Mouse (Mus musculus): ENCODE results near the gene Tfeb.
A peak's percentile ranks its signal among the peaks of the same experiment; 100 is the strongest.

The Tfeb gene

DNA sequence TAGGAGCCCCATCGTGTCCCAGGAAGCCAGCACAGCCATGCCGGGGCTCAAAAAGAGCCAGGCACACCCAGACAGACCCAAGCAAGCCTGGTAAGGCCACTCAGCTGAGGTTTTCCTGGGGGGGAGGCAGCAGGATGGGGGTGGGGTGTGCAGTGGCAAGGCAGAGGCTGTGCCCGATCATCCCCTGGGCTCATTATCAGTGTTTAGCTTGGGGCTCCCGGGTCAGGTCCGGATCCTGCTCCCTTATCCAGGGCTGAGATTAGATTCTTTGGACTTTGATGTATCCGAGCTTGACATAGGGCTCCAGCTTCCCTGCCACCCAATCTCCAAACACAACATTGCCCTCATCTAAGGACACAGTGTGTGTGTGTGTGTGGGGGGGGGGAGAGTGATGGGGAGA is 24.9 kb upstream of the Tfeb start:
- DNase-seq (ENCODE audit: low spot score in 2 of 2), result no peak

DNA sequence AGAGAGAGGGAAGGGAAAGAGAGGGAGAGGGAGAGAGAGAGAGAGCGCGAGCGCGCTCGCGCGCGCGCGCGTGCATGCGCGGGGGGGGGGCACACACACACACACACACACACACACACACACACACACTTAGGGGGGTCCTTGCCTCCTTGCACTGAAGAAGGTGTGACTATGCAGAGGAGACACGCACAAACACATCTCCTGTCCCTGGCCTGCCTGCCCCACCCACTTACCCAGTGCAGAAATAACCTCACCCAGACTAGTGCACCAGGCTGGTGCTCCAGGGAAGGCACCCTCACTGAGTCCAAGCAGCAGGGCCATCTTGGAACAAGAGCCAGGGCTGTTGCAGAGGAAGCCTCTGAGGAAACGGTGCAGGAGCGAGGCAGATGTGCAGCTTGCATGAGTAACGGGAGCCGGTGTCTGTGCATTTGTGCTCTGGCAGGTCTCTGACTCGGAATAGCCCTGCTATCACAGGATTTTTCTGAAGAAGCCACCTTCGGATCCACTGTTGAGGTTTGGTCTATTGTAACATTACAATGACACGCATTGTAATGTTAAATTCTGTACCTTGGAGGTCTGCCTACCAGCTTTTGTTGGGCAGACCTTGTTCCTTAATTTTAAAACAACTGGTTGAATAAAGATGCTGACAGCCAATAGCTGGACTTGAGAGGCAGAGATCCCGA is 23.8 kb upstream of the Tfeb start:
- DNase-seq (ENCODE audit: low spot score in 2 of 2), result no peak

- no peak for DNase-seq (ENCODE audit: low spot score in 2 of 2)
Observed at GRCm38 (mm10) chr17:47715037-47715436, 21.8 kb upstream of the Tfeb start.

DNA sequence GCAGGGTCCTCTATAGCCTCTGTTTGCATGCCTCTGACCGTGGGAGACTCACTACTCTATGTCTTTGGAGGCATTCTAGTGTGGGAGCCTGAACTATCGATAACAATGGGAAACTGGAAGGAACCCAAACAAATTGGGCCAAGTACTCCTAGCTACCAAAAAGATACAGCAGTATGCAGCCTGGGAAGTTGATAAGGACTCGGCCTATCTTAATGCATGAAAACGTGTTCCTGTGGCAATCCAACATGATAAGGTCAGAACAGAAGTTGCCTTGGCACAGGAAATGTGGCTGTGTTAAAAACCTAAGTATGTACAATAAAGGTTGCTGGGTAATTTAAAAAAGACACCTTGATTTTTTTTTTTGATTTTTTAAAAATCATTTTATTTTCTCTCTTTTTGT is 15.6 kb upstream of the Tfeb start:
- DNase-seq (ENCODE audit: low spot score in 2 of 2), result no peak

DNA sequence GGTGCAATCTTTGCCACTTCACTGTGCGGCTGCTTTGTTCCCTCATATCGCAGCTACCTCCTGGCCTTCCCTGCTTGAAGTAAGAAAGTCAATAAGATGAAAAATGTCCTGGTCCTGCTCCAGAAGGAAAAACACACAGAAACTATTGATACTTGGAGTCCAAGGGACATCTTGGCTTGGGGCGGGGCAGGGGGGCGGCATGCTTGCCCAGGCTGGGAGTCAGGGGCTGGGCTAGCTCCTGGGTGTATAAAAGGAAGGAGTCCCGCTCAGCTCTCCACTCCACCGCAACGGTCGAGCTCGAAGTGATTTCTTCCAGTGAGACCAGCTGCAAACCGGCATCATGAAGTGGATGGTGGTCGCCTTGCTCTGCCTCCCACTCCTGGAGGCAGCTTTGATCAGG is 10.3 kb upstream of the Tfeb start, which contains the start of gene Pgc:
Pgc (plus strand) TSS at position 277 of the 400 bp plus-strand sequence.
- no peak for DNase-seq (ENCODE audit: low spot score in 2 of 2)

DNA sequence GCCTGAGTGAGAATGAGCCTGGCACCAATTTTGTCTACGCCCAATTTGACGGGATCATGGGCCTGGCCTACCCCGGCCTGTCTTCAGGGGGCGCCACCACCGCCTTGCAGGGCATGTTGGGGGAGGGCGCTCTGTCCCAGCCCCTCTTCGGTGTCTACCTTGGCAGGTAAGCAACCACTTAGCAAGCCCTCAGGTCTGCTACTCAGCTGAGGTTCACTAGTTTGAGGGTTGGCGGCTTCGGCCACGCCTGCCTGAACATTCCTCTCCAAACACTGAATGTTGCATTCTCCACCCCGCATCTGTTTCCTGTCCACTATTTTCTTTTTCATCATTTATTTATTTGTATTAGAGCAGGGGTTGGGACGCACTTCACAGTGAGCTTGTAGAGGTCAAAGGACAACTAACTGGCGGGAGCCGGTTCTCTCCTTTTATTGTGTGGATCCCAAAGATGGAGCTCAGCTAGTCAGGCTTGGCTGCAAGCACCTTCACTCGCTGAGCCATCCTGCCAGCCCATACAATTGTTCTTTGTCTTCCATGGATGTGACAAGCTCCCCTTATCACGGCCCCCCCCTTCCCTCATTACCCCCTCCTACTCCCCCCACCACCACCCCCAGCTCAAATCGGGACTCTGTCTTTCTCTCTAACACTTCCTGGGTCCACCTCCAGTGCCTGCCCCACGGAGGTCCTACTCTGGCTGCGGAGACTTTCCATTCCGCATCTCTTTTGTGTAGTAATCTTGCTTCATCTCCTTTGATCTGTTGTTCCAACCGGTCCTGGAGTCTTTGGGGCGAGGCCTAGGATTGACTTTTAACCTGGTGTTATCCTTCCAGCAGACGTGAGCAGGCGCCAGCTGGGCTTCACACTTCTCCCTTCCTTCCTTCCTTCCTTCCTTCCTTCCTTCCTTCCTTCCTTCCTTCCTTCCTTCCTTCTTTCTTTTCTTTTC is 5.9 kb upstream of the Tfeb start:
- DNase-seq (ENCODE audit: low spot score in 2 of 2), result no peak

GRCm38 (mm10) chr17:47735553-47736100 is 1.2 kb upstream of the Tfeb start:
- no peak for DNase-seq (ENCODE audit: low spot score in 2 of 2)

DNA sequence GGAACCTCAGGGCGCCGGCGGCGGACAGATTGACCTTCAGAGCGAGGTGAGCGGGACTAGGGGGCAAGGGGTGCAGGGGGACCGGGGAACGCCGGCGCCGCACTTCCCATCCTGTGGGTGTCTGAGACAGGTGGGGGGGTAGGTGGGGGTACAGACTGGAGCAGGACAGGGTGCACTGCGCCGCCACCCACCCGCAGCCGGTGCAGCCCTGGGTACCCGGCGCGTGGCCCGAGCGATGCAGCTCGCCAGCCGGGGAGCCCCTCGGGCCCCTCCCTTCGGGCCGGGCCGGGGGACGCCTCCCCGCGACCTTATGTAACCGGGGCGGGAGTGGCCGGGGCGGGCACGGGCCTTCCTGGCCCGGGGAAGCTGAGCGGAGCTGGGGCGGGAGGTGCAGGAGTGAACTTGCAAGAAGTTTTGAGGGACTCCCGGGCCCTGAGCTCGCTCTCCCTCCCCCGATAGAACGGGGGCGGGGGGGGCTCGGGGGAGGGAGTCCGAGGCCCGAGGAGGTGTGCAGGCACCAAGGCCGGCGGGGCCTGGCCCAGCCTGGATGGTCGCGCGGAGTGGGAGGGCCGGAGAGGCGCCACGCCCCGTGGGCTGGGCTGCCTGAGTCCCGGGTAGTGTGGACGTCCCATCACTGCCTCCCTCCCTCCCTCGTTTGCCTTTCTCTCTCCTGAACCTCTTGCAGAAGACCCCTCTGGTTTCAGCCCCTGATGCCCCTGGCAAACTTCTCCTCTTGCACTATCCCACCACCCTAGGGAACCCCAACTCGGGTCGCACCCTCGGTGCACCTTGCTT is 638 bp downstream of the Tfeb start:
- DNase-seq (ENCODE audit: low spot score in 2 of 2), result peak; percentile 87 to 88

GRCm38 (mm10) chr17:47738066-47738878 is 1.4 kb downstream of the Tfeb start:
- peak in 1 of 2 experiments; percentile 48 for DNase-seq (ENCODE audit: low spot score in 2 of 2)

DNA sequence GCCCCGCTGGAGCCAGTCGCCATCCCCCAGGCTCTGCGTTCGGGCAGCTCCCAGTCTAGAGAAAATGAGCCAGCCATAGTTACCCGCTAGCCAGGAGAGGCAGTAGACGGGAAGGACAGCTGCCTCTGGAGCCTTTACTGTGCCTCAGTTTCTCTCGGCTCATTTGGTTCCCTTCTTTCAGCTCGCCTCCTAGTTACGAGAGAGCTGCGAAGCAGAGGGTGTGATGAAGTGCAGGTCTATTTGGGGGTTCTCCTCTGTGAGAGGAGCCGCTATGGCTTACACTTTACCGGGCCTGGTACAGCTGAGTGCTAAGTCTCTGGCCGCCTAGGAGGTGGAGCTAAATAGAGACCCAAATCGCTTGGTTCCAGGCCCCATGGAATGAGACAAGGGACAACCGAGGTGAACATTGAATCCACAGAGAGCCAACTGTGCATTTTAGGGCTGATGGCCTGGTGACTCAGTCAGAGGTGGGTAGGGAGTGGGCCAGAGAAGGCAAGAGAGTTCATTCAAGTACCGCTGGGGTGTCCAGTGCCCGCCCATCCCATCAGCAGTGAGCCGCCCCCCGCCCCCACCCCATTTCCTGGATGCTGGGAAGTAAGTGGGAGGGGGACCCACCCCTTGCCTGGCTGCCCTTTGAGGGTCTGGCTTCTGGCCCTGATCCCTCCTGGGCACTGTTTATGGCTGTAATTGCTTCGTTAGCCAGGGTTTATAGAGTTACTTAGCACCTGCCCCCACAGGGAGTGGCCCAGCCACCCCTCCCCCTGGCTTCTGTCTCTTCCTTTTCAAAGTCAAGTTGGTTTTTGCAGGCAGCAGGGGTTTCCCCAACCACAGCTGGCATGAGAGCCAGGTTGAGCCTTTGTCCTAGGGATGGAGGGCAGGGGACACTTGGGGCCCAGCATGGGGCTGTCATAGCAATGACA is 2.3 kb downstream of the Tfeb start:
- no peak for DNase-seq (ENCODE audit: low spot score in 2 of 2)

DNA sequence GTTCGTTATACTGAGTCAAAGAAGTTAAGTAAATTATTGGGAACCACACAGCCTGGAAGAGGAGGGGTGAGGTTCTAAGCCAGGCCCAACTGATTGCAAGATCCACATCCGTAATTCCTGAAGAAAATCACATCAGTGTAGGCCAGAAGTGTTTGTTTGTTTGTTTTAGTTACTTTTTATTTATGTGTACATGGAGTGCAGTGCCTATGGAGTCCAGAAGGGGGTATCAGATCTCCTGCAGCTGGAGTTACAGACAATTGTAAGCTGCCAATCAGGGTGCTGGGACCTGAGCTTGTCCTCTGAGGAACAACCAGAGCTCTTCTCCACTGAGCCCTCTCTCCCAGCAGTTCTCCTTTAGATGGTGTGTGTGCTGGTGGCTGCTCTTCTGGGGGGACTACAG is 3.4 kb downstream of the Tfeb start:
- no peak for DNase-seq (ENCODE audit: low spot score in 2 of 2)

DNA sequence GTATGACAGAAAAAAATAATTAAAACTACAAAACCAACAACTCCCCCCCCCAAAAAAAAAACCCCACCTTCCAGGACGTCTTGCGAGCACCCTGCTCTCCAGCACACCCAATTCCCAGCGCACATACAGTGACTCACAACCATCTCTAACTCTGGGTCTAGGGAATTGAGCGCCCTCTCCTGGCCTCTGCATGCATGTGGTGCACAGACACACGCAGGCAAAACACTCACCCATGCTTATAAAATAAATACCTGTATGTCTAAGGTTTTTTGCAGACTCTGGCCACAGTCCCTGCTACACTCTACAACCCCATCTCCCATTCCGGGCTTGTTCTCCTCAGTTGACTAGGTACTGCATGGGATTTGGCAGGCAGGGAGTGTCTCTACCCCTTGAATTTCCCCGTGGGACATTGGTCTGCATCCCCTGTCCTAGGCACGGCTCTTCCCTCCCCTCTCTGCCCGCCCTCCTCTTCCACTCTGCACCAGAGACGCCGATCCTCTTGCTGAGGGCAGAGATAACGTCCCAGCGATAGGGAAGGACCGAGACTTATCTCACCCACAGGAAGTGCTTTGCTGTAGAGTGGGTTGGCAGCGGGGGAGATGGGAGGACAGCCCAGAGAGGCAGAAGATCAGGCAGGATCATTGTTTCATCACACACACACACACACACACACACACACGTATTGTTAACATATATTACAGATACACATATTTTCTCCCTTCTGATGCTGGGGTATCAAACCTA is 6.3 kb downstream of the Tfeb start:
- no peak for DNase-seq (ENCODE audit: low spot score in 2 of 2)

- no peak for DNase-seq (ENCODE audit: low spot score in 2 of 2)
Observed at GRCm38 (mm10) chr17:47744086-47744485, 7.3 kb downstream of the Tfeb start.

- no peak for DNase-seq (ENCODE audit: low spot score in 2 of 2)
Observed at GRCm38 (mm10) chr17:47744746-47745368, 8.0 kb downstream of the Tfeb start.

- DNase-seq (ENCODE audit: low spot score in 2 of 2), result no peak
Observed at GRCm38 (mm10) chr17:47748791-47749553, 12.1 kb downstream of the Tfeb start.

DNA sequence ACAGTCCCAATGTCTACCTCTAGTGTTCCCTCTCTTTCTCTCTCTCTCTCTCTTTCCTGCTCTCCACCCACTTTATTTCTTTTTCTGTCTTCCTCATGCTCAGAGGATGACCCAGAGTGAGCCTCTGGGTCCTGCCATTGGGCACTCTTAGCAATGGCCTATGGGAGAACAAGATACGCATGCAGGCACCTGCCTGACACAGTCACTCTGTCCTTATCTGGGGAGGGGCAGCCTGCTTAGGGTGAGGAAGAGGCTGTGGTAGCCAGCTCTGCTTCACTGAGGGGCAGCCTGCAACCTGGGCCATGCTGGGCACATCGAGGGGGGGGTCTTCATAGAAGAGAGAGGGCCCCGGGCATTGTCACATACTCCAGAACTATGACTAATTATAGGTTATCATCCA is 12.8 kb downstream of the Tfeb start:
- no peak for DNase-seq (ENCODE audit: low spot score in 2 of 2)

DNA sequence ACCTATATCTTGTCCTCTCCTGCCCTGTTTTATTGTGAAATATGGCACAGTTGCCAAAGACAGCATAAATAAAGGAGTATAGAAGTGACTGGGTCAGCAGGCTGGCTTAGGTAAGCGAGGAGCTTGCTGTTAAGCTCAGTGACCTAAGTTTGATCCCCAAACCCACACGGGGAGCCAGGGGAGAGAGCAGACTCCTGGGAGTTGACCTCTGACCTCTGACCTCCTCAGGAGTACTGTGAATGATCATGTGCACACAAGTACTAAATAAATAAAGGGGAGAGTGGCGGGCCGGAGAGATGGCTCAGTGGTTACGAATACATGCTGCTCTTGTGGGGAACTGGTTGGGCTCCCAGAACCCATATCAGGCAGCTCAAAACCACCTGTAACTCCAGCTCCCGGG is 13.3 kb downstream of the Tfeb start:
- no peak for DNase-seq (ENCODE audit: low spot score in 2 of 2)

- DNase-seq (ENCODE audit: low spot score in 2 of 2), result no peak
Observed at GRCm38 (mm10) chr17:47751811-47752210, 15.0 kb downstream of the Tfeb start.

Measured in urinary bladder, postnatal 4 days (tissue).